Mouse (Mus musculus) left cerebral cortex, adult 18-20 months (tissue): ENCODE measurements around the gene Hectd2. TPM values are rescaled to one million over a fixed set of nuclear protein-coding genes. Genes with fewer than 3 reads are reported as not detected.

Experiments used
- DNase-seq, 2 experiments: peaks; one replicate each; pipeline ENCODE4 v3.0.0; 2021 to 2022; ENCODE audit warnings: low spot score in 2 of 2, mixed read lengths in 1 of 2
- long read RNA-seq, 2 experiments: library from polyadenylated mRNA; stranded (forward); transcript quantifications; one replicate each; pipeline ENCODE4 v2.0.0; 2021
- total RNA-seq, 2 experiments: library from RNA; stranded (reverse); gene quantifications; 2 replicates each; pipeline ENCODE4 v1.2.3; 2021

Hectd2 gene
- 10 to 100 TPM; 19.4 to 21.2 TPM for total RNA-seq
- long read RNA-seq, experiment 1, full-length matches to known transcripts: 3 of 8 reads
- long read RNA-seq, experiment 1, partial matches to known transcripts: 1 of 8 reads
- long read RNA-seq, experiment 1, other reads (novel, unspliced or antisense): 4 of 8 reads
- long read RNA-seq, experiment 2, partial matches to known transcripts: 0 of 1 reads
- long read RNA-seq, experiment 2, other reads (novel, unspliced or antisense): 1 of 1 reads

GRCm38 (mm10) chr19:36554046-36554784 lies at the start of gene Hectd2:
Gene Hectd2 (plus strand): TSS chr19:36554639.
- peak; percentile 53 to 68 for DNase-seq

GRCm38 (mm10) chr19:36504716-36505115 lies 49.7 kb upstream of the Hectd2 start:
- peak in 1 of 2 experiments; percentile 24 for DNase-seq

GRCm38 (mm10) chr19:36511305-36511704 lies 43.1 kb upstream of the Hectd2 start:
- no peak for DNase-seq

- DNase-seq: no peak
Observed at GRCm38 (mm10) chr19:36518461-36518860, 36.0 kb upstream of the Hectd2 start.

- DNase-seq: no peak
Observed at GRCm38 (mm10) chr19:36521568-36521967, 32.9 kb upstream of the Hectd2 start.

GRCm38 (mm10) chr19:36522558-36523195 lies 31.8 kb upstream of the Hectd2 start:
- DNase-seq: no peak

- no peak for DNase-seq
Observed at GRCm38 (mm10) chr19:36525071-36525470, 29.4 kb upstream of the Hectd2 start.

- DNase-seq: no peak
Observed at GRCm38 (mm10) chr19:36533082-36533481, 21.4 kb upstream of the Hectd2 start.

- peak; percentile 10 to 30 for DNase-seq
Observed at GRCm38 (mm10) chr19:36534011-36534765, 20.3 kb upstream of the Hectd2 start.

- DNase-seq: peak in 1 of 2 experiments; percentile 27
Observed at GRCm38 (mm10) chr19:36534766-36535140, 19.7 kb upstream of the Hectd2 start.

- no peak for DNase-seq
Observed at GRCm38 (mm10) chr19:36535186-36535585, 19.3 kb upstream of the Hectd2 start.

GRCm38 (mm10) chr19:36535878-36536277 lies 18.6 kb upstream of the Hectd2 start:
- DNase-seq: no peak

- DNase-seq: peak; percentile 15 to 21
Observed at GRCm38 (mm10) chr19:36536929-36537328, 17.5 kb upstream of the Hectd2 start.

- DNase-seq: peak; percentile 21 to 53
Observed at GRCm38 (mm10) chr19:36538528-36538927, 15.9 kb upstream of the Hectd2 start.

- DNase-seq: no peak
Observed at GRCm38 (mm10) chr19:36539311-36539710, 15.1 kb upstream of the Hectd2 start.

GRCm38 (mm10) chr19:36540012-36540606 lies 14.3 kb upstream of the Hectd2 start:
- no peak for DNase-seq

- DNase-seq: no peak
Observed at GRCm38 (mm10) chr19:36540776-36541175, 13.7 kb upstream of the Hectd2 start.

- no peak for DNase-seq
Observed at GRCm38 (mm10) chr19:36553561-36554045, 836 bp upstream of the Hectd2 start.

GRCm38 (mm10) chr19:36554785-36555595 lies 551 bp downstream of the Hectd2 start:
- DNase-seq: peak in 1 of 2 experiments; percentile 32

- no peak for DNase-seq
Observed at GRCm38 (mm10) chr19:36559331-36559730, 4.9 kb downstream of the Hectd2 start.
